Mouse (Mus musculus): Measurements from ENCODE around the gene Ppp1r37. TPM values are rescaled to one million over a fixed set of nuclear protein-coding genes. Genes with fewer than 3 reads are reported as not detected.

The Ppp1r37 gene
- total RNA-seq, 4 experiments from 2014 or later: 61.6 to 72.9 (median 63.8) TPM

GRCm38 (mm10) chr7:19572926-19573775, 10.3 kb upstream of the Ppp1r37 start:
- peak; percentile 75 for DNase-seq (ENCODE audit: low spot score)

- no peak for DNase-seq (ENCODE audit: low spot score)
Measured at GRCm38 (mm10) chr7:19569647-19570046, 6.8 kb upstream of the Ppp1r37 start.

GRCm38 (mm10) chr7:19567426-19567825, 4.5 kb upstream of the Ppp1r37 start:
- no peak for DNase-seq (ENCODE audit: low spot score)

GRCm38 (mm10) chr7:19565803-19566202, 2.9 kb upstream of the Ppp1r37 start:
- DNase-seq (ENCODE audit: low spot score): no peak

GRCm38 (mm10) chr7:19564455-19564854, 1.6 kb upstream of the Ppp1r37 start:
- DNase-seq (ENCODE audit: low spot score): no peak

- no peak for DNase-seq (ENCODE audit: low spot score)
Measured at GRCm38 (mm10) chr7:19563884-19564283, 1.0 kb upstream of the Ppp1r37 start.

GRCm38 (mm10) chr7:19561765-19562642, 872 bp downstream of the Ppp1r37 start:
- DNase-seq (ENCODE audit: low spot score): peak; percentile 81

GRCm38 (mm10) chr7:19561431-19561764, 1.5 kb downstream of the Ppp1r37 start:
- DNase-seq (ENCODE audit: low spot score): no peak

- no peak for DNase-seq (ENCODE audit: low spot score)
Measured at GRCm38 (mm10) chr7:19560491-19561260, 2.2 kb downstream of the Ppp1r37 start.

GRCm38 (mm10) chr7:19558965-19559364, 3.9 kb downstream of the Ppp1r37 start:
- DNase-seq (ENCODE audit: low spot score): no peak

- DNase-seq (ENCODE audit: low spot score): no peak
Measured at GRCm38 (mm10) chr7:19557982-19558900, 4.6 kb downstream of the Ppp1r37 start.

- DNase-seq (ENCODE audit: low spot score): no peak
Measured at GRCm38 (mm10) chr7:19557086-19557485, 5.8 kb downstream of the Ppp1r37 start.

- DNase-seq (ENCODE audit: low spot score): no peak
Measured at GRCm38 (mm10) chr7:19554168-19554567, 8.7 kb downstream of the Ppp1r37 start.

GRCm38 (mm10) chr7:19552443-19552842, 10.4 kb downstream of the Ppp1r37 start:
- DNase-seq (ENCODE audit: low spot score): no peak

- no peak for DNase-seq (ENCODE audit: low spot score)
Measured at GRCm38 (mm10) chr7:19551634-19552033, 11.2 kb downstream of the Ppp1r37 start.

GRCm38 (mm10) chr7:19549394-19549793, 13.5 kb downstream of the Ppp1r37 start:
- DNase-seq (ENCODE audit: low spot score): no peak

- no peak for DNase-seq (ENCODE audit: low spot score)
Measured at GRCm38 (mm10) chr7:19547344-19547969, 15.4 kb downstream of the Ppp1r37 start.

- DNase-seq (ENCODE audit: low spot score): no peak
Measured at GRCm38 (mm10) chr7:19546007-19546406, 16.9 kb downstream of the Ppp1r37 start.

- no peak for DNase-seq (ENCODE audit: low spot score)
Measured at GRCm38 (mm10) chr7:19543584-19543983, 19.3 kb downstream of the Ppp1r37 start.

- DNase-seq (ENCODE audit: low spot score): no peak
Measured at GRCm38 (mm10) chr7:19542155-19542691, 20.7 kb downstream of the Ppp1r37 start.
